Mouse (Mus musculus) megakaryocyte, embryonic 14.5 days (primary cell): ENCODE measurements around the gene Rap1gap. TPM values are rescaled to one million over a fixed set of nuclear protein-coding genes. Genes with fewer than 3 reads are reported as not detected.

Experiments
- H3K27me3 ChIP-seq: replicated peaks from 2 replicates; pipeline ENCODE3; 2012; ENCODE audit warnings: inconsistent platforms
- H3K36me3 ChIP-seq: replicated peaks from 2 replicates; pipeline ENCODE3; 2012; ENCODE audit warnings: low read length, inconsistent platforms, mixed read lengths
- H3K4me1 ChIP-seq: 2 replicates; pipeline ENCODE4 v1.6.1; 2012; ENCODE audit warnings: inconsistent platforms
- H3K4me3 ChIP-seq: replicated peaks from 2 replicates; pipeline ENCODE3; 2012; ENCODE audit warnings: moderate library complexity, mild to moderate bottlenecking, inconsistent platforms
- H3K9me3 ChIP-seq: 2 replicates; pipeline ENCODE4 v1.6.1; 2012; ENCODE audit warnings: inconsistent platforms
- FLI1 ChIP-seq: IDR thresholded peaks from 2 replicates; pipeline ENCODE4 v1.6.1; 2012; ENCODE audit warnings: low read length, inconsistent platforms, mixed read lengths
- GATA1 ChIP-seq: IDR thresholded peaks from 3 replicates; pipeline ENCODE4 v1.6.1; 2012; ENCODE audit warnings: mixed read lengths, low read length, inconsistent platforms, borderline replicate concordance
- polyA plus RNA-seq: library from polyadenylated mRNA; stranded (reverse); fragments of >175 nt; gene quantifications from 2 replicates; pipeline ENCODE4 v1.2.3, GENCODE M21; 2012; ENCODE audit warnings: low replicate concordance; ENCODE audit not compliant: insufficient read depth

Gene Rap1gap
- polyA plus RNA-seq, 1 experiment: 3.9 TPM

GRCm38 (mm10) chr4:137676057-137676456 is 11.5 kb downstream of the Rap1gap start:
- TF ChIP-seq GATA1: no peak
- H3K4me3 ChIP-seq: no peak overlapping the region
- no peaks in the 10 kb centered on the region for H3K36me3 ChIP-seq
- no peaks in the 10 kb centered on the region for H3K4me1 ChIP-seq
- H3K27me3 ChIP-seq: peaks cover 78% of the 10 kb centered on the region
- no peaks in the 10 kb centered on the region for H3K9me3 ChIP-seq

GRCm38 (mm10) chr4:137676700-137677484 is 12.4 kb downstream of the Rap1gap start:
- H3K27me3 ChIP-seq: peaks cover 82% of the 10 kb centered on the region
- TF ChIP-seq GATA1: no peak
- TF ChIP-seq FLI1: no peak
- peaks cover 4% of the 10 kb centered on the region; the same call in 1 of the 2 replicates for H3K4me1 ChIP-seq

GRCm38 (mm10) chr4:137677906-137678305 is 13.4 kb downstream of the Rap1gap start:
- no peaks in the 10 kb centered on the region for H3K36me3 ChIP-seq

More at GRCm38 (mm10) chr4:137676700-137677484, 12.4 kb downstream of the Rap1gap start:
- H3K9me3 ChIP-seq: no peaks in the 10 kb centered on the region
- H3K36me3 ChIP-seq: no peaks in the 10 kb centered on the region
- no peak overlapping the region for H3K4me3 ChIP-seq

GRCm38 (mm10) chr4:137678568-137678967 is 14.0 kb downstream of the Rap1gap start:
- Histone ChIP-seq H3K36me3 (no peaks in the 10 kb centered on the region), H3K9me3 (no peaks in the 10 kb centered on the region), H3K27me3 (peaks cover 84% of the 10 kb centered on the region), H3K4me1 (peaks cover 4% of the 10 kb centered on the region; the same call in 1 of the 2 replicates), H3K4me3 (no peak overlapping the region)
- TF ChIP-seq FLI1 (no peak), GATA1 (no peak)

More at GRCm38 (mm10) chr4:137677906-137678305, 13.4 kb downstream of the Rap1gap start:
- TF ChIP-seq FLI1: no peak
- TF ChIP-seq GATA1: no peak
- Histone ChIP-seq H3K4me1 (peaks cover 4% of the 10 kb centered on the region; the same call in 1 of the 2 replicates), H3K9me3 (no peaks in the 10 kb centered on the region), H3K27me3 (peaks cover 84% of the 10 kb centered on the region), H3K4me3 (no peak overlapping the region)

GRCm38 (mm10) chr4:137679979-137680550 is 15.5 kb downstream of the Rap1gap start:
- peaks cover 4% of the 10 kb centered on the region; the same call in 1 of the 2 replicates for H3K4me1 ChIP-seq
- peaks cover 87% of the 10 kb centered on the region for H3K27me3 ChIP-seq
- H3K4me3 ChIP-seq: no peak overlapping the region
- H3K36me3 ChIP-seq: no peaks in the 10 kb centered on the region
- TF ChIP-seq GATA1 (no peak), FLI1 (no peak)
- H3K9me3 ChIP-seq: no peaks in the 10 kb centered on the region

GRCm38 (mm10) chr4:137680721-137681120 is 16.2 kb downstream of the Rap1gap start:
- TF ChIP-seq FLI1 (no peak), GATA1 (no peak)
- H3K4me3 ChIP-seq: no peak overlapping the region
- peaks cover 4% of the 10 kb centered on the region; the same call in 1 of the 2 replicates for H3K4me1 ChIP-seq
- H3K9me3 ChIP-seq: no peaks in the 10 kb centered on the region
- H3K36me3 ChIP-seq: no peaks in the 10 kb centered on the region
- H3K27me3 ChIP-seq: peaks cover 91% of the 10 kb centered on the region

GRCm38 (mm10) chr4:137681408-137682104 is 17.0 kb downstream of the Rap1gap start:
- TF ChIP-seq FLI1: no peak
- TF ChIP-seq GATA1: no peak
- Histone ChIP-seq H3K36me3 (no peaks in the 10 kb centered on the region), H3K4me3 (no peak overlapping the region), H3K4me1 (peaks cover 4% of the 10 kb centered on the region; the same call in 1 of the 2 replicates), H3K27me3 (peaks cover 96% of the 10 kb centered on the region), H3K9me3 (no peaks in the 10 kb centered on the region)

GRCm38 (mm10) chr4:137682961-137683453 is 18.5 kb downstream of the Rap1gap start:
- Histone ChIP-seq H3K27me3 (peaks cover 91% of the 10 kb centered on the region), H3K4me1 (peaks cover 4% of the 10 kb centered on the region; the same call in 1 of the 2 replicates), H3K9me3 (no peaks in the 10 kb centered on the region), H3K36me3 (no peaks in the 10 kb centered on the region), H3K4me3 (no peak overlapping the region)
- TF ChIP-seq FLI1: no peak
- no peak for TF ChIP-seq GATA1

GRCm38 (mm10) chr4:137684830-137685343 is 20.4 kb downstream of the Rap1gap start:
- no peaks in the 10 kb centered on the region for H3K36me3 ChIP-seq
- TF ChIP-seq GATA1 (no peak), FLI1 (no peak)
- H3K4me3 ChIP-seq: no peak overlapping the region
- peaks cover 85% of the 10 kb centered on the region for H3K27me3 ChIP-seq
- peaks cover 4% of the 10 kb centered on the region; the same call in 1 of the 2 replicates for H3K4me1 ChIP-seq
- peaks cover 4% of the 10 kb centered on the region; the same call in 1 of the 2 replicates for H3K9me3 ChIP-seq

GRCm38 (mm10) chr4:137686303-137686702 is 21.8 kb downstream of the Rap1gap start:
- TF ChIP-seq GATA1: no peak
- no peak for TF ChIP-seq FLI1
- Histone ChIP-seq H3K9me3 (peaks cover 4% of the 10 kb centered on the region; the same call in 1 of the 2 replicates), H3K36me3 (no peaks in the 10 kb centered on the region), H3K4me3 (no peak overlapping the region), H3K27me3 (peaks cover 78% of the 10 kb centered on the region), H3K4me1 (peaks cover 4% of the 10 kb centered on the region; the same call in 1 of the 2 replicates)
